24 mouse cellular contexts compared by ENCODE assay signal in genomic region chr1:58454316-58454715, GRCm38 (mm10). TPM values are rescaled to one million over a fixed set of nuclear protein-coding genes. Genes with fewer than 3 reads are reported as not detected.
DNase-seq lines count a peak whose midpoint lies in the region; ATAC-seq lines count a peak whose summit lies in the region.
"Had no signal": no experiment of that assay in that cellular context is flagged by ENCODE, and none has a peak within 500 bp of the region (broad histone marks: within the 10 kb centered on the region; RNA-seq: fewer than 3 reads in every experiment).

No protein-coding gene starts in this region.

- H3K27me3 ChIP-seq in megakaryocyte, embryonic 14.5 days (replicated peaks), result no peaks in the 10 kb centered on the region
- H3K27me3 ChIP-seq: liver, embryonic 12.5 days; midbrain, embryonic 15.5 days had no signal

- ATAC-seq in megakaryocyte, adult 5-6 weeks (ENCODE audit: poor library complexity, severe bottlenecking), result no peak
- ATAC-seq: forebrain, embryonic 16.5 days; hindbrain, embryonic 16.5 days; intestine, postnatal 0 days; liver, embryonic 12.5 days; liver, postnatal 0 days; midbrain, embryonic 15.5 days had no signal

- peak; percentile 28 to 38 for DNase-seq in B cell, adult 2 months
- peak; percentile 68 for DNase-seq in CD4-positive, CD25-positive, alpha-beta regulatory T cell, adult 2 months (ENCODE audit: low read depth, low spot score)
- DNase-seq in induced T-regulatory cell, adult 2 months (ENCODE audit: low read depth), result peak; percentile 54
- no peak for DNase-seq in embryo, embryonic 9.5 days (ENCODE audit: extremely low spot score)
- DNase-seq in frontal cortex, postnatal 14 days (ENCODE audit: low spot score in 2 of 2), result no peak
- DNase-seq in right cerebral cortex, postnatal 4 days, result no peak
- DNase-seq: adrenal gland, adult 2 months; cerebellum, adult 2 months; cerebellum, postnatal 14 days; gastrocnemius, postnatal 10 days; heart, postnatal 14 days; kidney, adult 9 months; kidney, postnatal 25 days; left cerebral cortex, postnatal 4 days; liver, postnatal 0 days; lung, postnatal 36 days had no signal

- peaks cover 4% of the 10 kb centered on the region; the same call in 1 of the 2 replicates for H3K9me3 ChIP-seq in megakaryocyte, embryonic 14.5 days
- H3K9me3 ChIP-seq: liver, embryonic 12.5 days; midbrain, embryonic 15.5 days had no signal

- H3K36me3 ChIP-seq in megakaryocyte, embryonic 14.5 days (replicated peaks; ENCODE audit: low read length), result peaks cover 90% of the 10 kb centered on the region

- peaks cover 68% of the 10 kb centered on the region for H3K4me1 ChIP-seq in megakaryocyte, embryonic 14.5 days
- H3K4me1 ChIP-seq: midbrain, embryonic 15.5 days had no signal

- peak overlapping the region; percentile 24 for H3K4me3 ChIP-seq in megakaryocyte, embryonic 14.5 days (replicated peaks)
- H3K4me3 ChIP-seq: left cerebral cortex, adult 2 months; liver, embryonic 12.5 days; midbrain, embryonic 15.5 days had no signal

RNA-seq across cellular contexts. Expression of gene Ppil3, which starts 9.0 kb away (rescaled TPM):
- 1.5 and 17.3 TPM in 2 replicates for polyA plus RNA-seq in megakaryocyte, embryonic 14.5 days (2012; ENCODE audit: insufficient read depth, low replicate concordance)
- total RNA-seq in megakaryocyte, adult 5-6 weeks (2015), result 60.5 and 62.9 TPM in 2 replicates
- total RNA-seq in megakaryocyte, adult 5-6 weeks (2017), result 51.3 and 55.5 TPM in 2 replicates

RNA-seq across cellular contexts. Expression of gene Nif3l1, which starts 9.4 kb away (rescaled TPM):
- polyA plus RNA-seq in megakaryocyte, embryonic 14.5 days (2012; ENCODE audit: insufficient read depth, low replicate concordance), result 4.4 and 4.8 TPM in 2 replicates
- total RNA-seq in megakaryocyte, adult 5-6 weeks (2015), result 17.0 and 20.6 TPM in 2 replicates
- total RNA-seq in megakaryocyte, adult 5-6 weeks (2017), result 22.5 and 26.7 TPM in 2 replicates

RNA-seq across cellular contexts. Expression of gene Clk1, which starts 30.4 kb away (rescaled TPM):
- 0.98 TPM in 1 of 2 replicates, not detected in the other for polyA plus RNA-seq in megakaryocyte, embryonic 14.5 days (2012; ENCODE audit: insufficient read depth, low replicate concordance)
- 398 and 422 TPM in 2 replicates for total RNA-seq in megakaryocyte, adult 5-6 weeks (2015)
- total RNA-seq in megakaryocyte, adult 5-6 weeks (2017), result 345 and 361 TPM in 2 replicates

RNA-seq across cellular contexts. Expression of gene Orc2, which starts 50.6 kb away (rescaled TPM):
- polyA plus RNA-seq in megakaryocyte, embryonic 14.5 days (2012; ENCODE audit: insufficient read depth, low replicate concordance), result 1.7 and 23.4 TPM in 2 replicates
- 20.1 and 21.2 TPM in 2 replicates for total RNA-seq in megakaryocyte, adult 5-6 weeks (2015)
- 46.7 and 61.8 TPM in 2 replicates for total RNA-seq in megakaryocyte, adult 5-6 weeks (2017)

Comparison
In these comparisons a context has a peak if more than half of its experiments do, and no peak if none do; other contexts are left out.
1. DNase-seq: peak in B cell, adult 2 months (2 of 2), CD4-positive, CD25-positive, alpha-beta regulatory T cell, adult 2 months (single experiment) and induced T-regulatory cell, adult 2 months (single experiment); none in embryo, embryonic 9.5 days (single experiment), frontal cortex, postnatal 14 days (0 of 2) and right cerebral cortex, postnatal 4 days (single experiment).